Mouse (Mus musculus): Measurements from ENCODE around the gene Arl4c.
"Not testable (repeated sequence)": the region's sequence is repeated elsewhere in the genome, so short reads cannot be mapped to it uniquely, and the experiment has no call there.

Arl4c gene

DNA sequence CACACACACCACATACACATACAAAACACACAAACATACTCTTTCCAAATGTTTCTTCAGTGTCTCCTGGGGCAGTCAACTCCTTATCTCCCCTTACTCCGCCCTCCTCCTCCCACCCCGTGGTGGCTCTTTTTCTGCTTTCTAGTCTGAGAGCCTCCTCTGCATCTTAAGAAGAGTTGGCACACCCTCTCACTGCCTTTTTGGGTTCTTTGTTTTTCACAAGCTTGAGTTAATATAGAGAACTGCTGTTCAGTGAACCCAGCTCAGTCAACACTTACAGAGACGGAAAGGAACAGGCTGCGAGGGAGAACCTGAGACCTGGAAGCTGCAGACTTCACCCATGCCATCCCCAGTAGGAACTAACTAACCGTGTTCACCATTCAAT, 45.9 kb downstream of the Arl4c start:
- in situ Hi-C loops (cut with MseI, MboI): no loop called here

DNA sequence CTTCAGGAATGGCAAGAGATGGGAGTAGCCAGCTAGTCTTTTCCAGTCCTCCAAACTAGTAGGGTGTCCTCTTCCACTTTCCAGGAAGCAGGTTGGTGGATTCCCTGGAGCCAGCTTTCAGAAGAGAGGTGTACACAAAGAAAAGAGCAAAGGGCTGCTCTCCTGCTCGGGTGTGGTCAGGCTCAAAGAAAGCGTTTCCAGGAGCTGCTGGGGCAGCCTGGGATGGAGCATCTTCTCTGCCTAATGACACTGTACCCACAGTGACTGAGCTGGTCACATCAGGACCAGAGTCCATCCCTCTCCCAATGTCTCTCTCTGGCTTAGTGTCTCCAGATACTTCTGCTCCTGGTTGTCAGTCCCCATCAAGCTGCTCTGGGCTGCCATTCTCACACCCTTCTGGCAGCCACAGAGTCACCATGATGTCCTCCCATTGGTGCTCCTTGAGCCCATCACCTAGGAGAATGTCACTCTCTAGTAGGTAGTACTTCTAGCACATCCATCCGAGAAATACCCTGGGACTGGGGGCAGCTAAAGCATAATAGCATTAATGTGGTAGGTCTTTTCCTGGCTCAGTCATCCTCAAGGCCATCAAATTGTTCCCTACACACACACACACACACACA, 46.4 kb downstream of the Arl4c start:
- in situ Hi-C loops (cut with MseI, MboI): no loop called here

DNA sequence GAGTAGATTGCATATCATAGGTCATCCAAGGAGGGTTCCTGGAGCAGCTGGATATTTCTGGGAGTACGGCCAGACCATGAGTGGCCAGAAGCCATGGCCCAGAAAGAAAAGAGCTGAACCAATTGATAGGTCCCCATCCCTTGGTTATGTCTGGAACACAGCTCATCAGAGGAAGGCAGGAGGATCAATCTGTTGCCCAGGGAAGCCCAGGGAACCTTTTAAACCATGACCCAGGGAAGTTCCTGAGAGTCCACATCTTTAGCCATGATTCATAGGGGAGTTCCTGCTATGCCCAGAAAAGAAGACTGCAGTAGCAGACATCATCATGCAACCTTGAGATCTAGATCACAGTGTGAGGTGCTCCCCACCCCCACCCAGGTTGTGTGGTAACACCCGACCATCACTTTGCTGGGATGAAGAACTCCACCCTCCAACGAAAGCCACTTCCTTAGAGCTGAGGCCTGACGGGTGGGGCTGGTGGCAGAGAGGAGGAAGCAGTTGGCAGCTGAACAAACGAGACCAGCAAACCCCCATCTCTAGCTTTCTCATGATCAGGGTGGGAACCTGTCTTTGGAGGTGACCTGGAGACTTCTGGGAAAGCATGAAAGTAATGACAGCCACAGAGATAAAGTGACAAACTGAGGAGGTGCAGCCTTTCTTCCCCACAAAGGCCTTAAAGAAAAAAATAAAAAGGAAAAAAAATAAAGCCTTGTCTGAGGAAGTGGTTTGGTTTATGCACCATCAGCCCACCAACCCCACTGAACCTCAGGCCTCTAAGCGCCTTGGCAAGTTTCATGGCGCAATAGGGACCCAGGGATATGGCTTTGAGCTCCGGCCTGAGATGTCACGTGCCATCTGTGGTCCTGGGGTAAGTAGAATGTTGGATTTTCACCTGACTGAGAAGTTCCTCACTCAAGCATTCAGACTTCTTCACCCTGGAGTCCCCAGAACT, 47.2 kb downstream of the Arl4c start:
- in situ Hi-C loops (cut with MseI, MboI): no loop called here

DNA sequence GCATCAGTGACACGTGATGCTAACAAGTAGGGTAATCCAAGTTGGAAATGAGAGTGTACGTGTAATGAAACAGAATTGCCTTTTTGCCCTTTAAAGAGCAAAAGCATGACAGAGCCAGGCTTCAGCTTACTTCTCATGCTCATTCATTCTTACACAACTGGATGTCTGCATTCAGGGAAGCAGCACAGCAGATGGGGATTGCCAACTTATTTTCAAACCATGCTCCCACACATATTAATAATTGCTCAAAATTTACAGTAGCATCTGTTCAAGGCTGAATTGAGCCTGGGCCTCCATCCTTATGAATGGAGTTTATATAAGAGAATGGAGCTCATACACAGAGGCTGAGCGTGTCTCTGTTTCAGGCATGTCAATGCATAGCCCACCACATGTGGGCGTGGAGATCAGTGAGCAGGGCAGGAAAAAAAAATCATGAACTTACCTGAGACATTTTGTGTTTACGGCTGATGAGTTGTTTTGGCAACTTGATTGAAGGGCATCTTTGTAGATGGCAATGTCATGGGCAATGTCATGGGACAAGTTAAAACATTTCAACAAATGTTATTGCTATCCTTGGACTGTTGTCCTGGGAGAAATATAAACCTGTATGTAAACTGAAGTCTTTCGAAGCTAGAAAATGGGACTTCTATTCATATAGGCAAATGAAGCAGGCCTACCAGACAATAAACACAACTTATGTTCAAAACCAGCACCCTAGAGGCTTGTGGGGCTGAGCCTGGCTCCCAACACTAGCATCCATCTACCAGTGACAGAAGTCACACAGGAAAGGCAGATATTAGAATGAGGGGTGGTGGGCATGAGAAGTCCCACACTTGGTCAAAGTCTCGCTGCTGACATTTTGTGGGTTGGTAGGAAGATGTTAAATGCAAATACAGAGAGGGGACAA, 48.2 kb downstream of the Arl4c start:
- in situ Hi-C loops (cut with MseI, MboI): no loop called here

DNA sequence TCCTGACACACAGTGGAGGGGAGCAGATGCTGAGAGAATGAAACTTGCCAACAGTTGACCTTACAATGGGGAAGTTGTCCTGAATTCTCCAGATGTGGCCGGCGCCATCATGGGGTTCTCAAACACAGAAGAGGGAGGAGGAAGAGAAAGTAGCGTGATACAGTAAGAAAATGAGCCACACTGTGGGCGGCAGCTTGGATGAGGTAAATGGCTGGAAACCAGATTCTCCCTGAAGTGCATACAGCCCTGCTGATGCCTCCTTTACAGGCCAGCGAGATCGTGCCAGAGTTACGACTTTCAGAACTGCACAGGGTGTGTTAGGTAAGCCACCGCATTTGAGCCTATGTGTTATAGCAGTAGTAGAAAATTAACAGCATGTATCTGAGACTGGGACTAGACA, 49.3 kb downstream of the Arl4c start:
- in situ Hi-C loops (cut with MseI, MboI): no loop called here

DNA sequence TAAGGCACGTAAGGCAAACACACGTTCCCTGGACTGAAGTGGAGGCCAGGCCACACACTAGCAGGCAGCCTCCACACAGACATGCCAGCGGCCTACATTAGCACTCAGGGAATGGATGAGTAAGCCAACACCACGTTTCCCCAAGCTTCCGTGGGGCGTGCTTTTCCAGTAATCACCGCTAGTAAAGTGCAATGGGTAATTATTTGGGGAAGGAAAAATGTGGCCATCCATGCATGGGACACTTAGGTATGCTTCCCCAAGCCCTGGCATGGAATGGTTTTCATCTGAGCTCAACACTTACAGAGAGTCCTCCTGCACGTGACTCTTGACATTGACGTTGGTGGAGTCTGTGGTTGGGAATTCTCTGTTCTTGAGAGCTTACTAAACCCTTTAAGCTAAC, 50.4 kb downstream of the Arl4c start:
- in situ Hi-C loops (cut with MseI, MboI): no loop called here

DNA sequence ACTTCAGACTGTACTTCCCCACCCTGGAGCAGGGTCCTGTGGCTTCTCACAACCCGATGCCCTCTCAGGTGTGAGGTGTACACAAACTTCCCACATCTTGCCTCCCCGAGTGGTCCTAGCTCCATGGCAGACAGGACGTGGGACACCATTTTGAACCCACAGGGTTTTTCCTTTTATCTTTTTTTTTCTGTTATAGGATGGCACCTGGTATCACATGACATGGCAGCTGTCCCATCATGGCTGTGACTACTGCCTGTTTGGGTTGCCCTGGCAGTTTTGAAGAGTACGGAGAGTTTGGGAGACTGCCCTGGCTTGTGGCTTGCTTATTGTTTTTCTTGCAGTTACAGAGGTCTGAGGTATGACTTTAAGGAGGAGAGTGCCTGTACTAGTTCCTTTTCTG, 53.3 kb downstream of the Arl4c start:
- in situ Hi-C loops (cut with MseI, MboI): no loop called here

DNA sequence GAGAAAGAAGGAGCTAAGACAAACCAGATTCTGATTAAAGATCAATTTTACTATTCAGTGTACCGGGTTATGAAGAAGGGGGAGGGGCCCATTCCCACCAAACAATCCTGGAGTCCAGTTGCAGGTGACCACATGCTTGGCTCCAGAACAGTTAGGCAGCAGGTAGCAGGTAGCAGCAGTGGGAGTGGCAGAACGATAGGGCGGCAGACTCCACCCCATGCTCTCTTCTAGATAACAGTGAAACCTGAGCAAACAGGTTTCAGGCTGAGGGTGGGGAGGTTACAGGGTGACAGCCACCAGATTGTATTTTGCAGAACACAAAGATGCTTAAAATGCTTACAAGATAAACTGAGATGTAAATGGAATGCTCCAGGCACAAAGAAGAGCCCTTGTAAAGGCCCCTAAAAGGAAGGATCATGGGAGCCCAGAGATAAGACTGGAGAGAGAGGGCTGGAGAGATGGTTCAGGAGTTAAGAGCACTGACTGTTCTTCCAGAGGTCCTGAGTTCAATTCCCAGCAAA, 56.4 kb downstream of the Arl4c start:
- in situ Hi-C loops (cut with MseI, MboI): no loop called here

DNA sequence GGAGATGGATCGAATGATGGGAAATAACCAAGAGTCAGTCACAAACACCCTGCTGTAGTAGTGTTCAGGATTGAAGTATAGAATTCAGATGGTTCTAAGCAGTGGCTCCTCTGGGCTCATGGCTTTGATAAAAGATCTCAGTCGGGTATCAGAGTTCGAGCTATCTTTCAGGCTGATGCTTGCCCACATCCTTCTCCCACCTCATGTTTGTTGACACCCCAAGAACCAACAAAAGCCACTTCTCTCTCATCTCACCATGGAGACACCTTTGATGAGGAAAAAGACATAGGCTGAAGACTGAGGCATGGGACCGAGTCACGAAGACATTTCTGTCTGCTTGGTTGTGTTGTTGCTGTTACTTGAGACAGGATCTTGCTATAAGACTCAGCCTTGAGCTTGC, 57.6 kb downstream of the Arl4c start:
- in situ Hi-C loops (cut with MseI, MboI): no loop called here

DNA sequence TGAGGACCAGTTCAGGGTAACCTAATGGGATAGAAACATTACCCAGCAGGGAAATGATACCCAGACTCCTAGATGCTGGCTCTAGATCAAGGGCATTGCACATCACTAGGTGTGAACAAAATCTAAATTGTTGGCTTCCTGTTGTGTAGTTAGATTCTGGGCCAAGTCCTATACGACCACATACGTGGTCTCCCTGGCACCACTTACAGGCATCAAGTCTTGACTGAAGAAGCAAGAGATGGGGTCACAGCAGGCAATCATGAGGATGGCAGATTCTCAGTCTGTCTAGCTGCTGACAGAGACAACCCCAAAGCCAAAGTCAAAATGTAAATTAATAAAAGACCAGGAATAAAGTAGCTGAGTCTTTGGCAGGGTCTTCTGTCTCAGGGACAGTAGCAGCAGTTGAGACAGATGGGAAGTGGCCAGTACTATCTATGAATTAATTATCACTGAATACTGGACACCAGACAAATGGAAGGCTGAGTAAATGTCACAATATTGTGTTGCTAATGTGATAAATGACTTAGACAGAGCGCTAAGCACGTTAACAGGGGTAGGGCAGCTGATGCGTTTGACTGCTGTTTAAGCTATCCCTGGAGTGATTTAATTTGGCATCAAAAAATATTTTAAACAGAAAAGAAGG, 58.7 kb downstream of the Arl4c start:
- in situ Hi-C loops (cut with MseI, MboI): no loop called here

DNA sequence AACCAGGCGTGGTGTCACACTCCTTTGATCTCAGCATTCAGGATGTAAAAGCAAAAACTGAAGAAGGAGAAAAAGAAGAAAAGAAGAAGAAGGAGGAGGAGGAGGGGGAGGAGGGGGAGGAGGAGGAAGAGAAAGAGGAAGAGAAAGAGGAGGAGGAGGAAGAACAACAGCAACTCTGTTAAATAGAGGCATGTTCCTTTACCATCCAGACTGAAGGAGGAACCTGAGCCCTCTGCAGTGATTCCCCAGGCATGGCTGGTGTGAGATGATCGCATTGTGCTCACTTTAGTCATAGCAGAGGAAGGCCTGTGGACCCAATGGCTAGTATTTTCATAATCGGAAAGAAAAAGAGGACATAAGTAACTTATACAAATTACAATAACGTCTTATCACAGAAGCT, 59.3 kb downstream of the Arl4c start:
- in situ Hi-C loops (cut with MseI, MboI): no loop called here

DNA sequence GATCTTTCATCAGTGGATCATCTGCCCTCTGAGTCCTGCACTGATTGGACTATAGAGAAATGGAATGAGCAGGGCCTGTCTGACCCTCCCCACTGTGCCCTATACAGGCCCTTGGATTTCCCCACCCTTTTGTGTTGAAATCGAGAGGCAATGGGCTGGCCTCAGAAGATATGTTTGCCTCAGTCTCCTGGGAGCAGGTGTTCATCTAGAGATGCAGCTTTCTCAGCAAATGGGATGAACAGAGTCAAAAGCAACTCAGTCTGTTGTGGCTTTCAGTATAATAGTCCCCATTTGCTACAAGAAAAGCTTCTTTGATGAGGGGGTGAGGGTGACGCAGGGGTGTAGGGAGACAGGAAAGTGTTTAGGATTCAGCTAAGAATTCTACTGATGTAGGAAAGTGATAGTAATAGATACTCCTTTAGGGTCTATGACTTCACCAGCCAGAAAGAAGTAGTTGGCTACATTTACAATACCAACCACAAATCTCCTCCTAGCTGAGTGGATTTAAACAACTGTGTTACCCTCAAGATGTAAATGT, 60.3 kb downstream of the Arl4c start:
- in situ Hi-C loops (cut with MseI, MboI): no loop called here

DNA sequence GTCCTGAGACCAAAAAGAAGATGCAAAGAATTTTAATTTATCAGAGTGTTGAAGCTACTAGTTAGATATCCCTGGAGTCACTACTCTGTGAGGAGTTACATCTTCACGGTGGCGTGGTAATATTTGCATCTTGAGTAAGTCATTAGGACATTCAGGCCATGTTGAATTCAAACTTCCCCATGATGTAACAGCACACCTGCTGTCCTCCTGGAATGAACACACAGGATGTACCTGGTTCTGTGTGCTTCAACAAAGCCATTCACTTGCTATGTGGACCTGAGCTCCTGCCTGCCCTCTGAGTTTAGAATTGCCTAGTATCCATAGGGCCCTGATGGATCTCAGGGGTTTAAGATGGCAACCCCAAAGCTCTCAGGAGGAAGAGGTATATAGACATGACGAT, 60.8 kb downstream of the Arl4c start:
- in situ Hi-C loops (cut with MseI, MboI): no loop called here

DNA sequence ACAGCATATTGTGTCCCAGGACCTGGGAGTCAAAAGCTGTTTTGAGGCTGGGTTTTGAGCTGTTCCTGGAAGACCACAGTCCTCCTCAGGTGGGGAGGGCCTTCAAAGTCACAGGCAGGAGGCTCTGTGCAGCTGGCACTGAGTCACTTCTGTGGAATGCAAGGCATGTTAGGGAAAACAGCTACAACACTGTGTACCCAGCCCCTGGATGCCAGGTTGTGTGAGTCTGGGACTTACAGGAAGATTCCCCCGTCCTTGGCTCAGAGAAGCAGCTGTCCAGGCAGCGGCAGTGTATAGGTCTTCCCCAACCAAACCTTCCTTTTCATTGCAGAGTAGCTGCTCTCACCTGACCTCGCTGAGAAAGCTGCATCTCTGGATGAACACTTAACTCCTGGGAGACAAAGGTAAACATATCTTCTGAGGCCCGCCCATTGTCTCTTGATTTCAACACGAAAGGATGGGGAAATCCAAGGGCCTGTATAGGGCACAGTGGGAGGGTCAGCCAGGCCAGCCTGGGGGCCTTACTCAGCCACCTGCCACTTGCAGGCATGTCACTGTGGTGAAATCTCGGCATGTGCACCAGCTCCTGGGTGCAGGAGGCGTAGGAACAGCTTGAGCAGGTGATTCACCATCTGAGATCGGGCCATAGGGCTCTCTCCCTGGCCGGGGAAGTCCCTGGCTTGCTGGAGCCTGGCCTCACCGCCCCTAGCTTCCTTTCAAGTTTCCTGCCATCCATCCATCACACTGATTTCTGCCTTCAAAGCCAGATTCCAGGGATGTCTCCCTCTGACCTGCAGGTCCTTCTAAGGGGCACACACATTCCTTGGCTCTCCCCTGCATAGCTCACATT, 62.4 kb downstream of the Arl4c start:
- in situ Hi-C loops (cut with MseI, MboI): no loop called here

DNA sequence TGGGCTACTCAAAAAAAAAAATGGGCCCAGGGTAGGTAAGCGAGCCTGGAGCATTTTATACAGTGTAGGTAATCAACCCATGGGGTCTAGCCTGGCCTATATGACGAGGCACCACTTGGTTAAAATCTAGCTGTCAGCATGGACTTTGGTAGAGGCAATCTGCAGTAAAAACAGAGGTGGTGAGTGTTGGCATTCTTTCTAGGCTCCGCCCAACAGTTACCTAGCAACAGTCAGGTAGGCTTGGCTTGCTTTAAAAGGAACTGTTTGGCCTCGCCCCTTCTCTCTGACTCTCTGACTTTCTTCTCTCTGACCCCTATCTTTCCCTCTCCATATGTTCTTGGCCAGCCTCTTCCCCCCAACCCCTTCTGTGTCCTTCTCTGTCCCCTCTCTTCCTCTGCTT, 63.4 kb downstream of the Arl4c start:
- in situ Hi-C loops (cut with MseI, MboI): no loop called here

DNA sequence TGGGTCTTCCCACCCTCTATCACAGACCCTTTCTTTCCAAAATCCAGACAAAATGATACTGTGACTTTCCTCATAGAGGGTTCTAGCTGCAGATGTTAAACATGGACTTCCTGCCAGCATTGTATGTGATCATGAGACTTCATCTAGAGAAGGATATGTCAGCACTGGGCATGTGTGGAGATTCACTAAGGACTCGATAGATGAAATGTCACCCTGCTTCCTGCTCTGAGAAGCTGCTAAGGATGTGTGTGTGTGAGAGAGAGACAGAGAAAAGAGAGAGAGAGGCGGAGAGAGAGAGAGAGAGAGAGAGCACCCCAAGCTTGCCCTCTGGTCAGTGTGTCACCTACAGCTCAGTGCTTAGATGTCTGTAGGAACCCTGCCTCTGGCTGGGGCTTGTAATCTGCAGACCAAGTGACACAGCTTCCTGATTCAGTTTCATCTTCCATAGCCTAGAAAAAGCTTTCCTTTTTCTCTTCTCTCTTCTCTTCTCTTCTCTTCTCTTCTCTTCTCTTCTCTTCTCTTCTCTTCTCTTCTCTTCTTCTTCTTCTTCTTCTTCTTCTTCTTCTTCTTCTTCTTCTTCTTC, 65.4 kb downstream of the Arl4c start:
- in situ Hi-C loops (cut with MseI, MboI): not testable (repeated sequence)

DNA sequence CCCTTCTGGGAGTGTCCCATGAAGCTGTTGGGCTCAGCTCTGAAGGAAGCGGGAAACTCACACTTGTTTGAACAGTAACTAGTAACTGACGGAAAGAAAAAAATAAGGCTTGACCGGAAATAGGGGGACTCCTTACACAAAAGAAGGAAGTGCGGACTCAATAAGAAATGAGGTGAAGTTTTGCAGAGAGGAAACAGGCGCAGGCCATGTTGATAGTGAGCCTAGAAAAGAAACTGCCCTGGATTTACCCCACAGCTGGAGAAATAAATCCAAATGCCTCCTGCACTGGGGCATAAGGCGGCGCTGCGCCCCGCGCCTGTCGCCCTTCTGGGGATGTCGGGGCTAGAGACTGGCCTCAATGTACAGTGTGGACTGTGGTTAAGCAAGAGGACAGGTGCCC, 66.4 kb downstream of the Arl4c start:
- in situ Hi-C loops (cut with MseI, MboI): no loop called here

DNA sequence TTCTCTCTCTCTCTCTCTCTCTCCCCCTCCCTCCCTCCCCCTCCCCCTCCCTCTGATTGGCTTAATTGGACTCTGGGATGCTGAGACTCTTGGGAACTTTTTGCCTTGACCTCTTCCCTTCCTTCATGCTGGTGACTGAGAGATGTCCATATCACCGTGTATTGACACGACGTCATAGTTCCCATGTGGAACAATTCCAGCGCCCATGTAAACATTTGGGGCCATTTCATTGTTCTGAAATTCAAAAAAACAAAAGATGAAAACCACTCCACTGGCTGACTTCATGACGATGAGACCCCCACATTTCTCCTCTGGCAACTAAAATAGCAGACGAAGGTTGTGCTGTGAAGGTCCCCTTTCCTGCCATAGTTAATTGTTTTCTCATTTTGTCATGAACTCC, 69.2 kb downstream of the Arl4c start:
- in situ Hi-C loops (cut with MseI, MboI): no loop called here

DNA sequence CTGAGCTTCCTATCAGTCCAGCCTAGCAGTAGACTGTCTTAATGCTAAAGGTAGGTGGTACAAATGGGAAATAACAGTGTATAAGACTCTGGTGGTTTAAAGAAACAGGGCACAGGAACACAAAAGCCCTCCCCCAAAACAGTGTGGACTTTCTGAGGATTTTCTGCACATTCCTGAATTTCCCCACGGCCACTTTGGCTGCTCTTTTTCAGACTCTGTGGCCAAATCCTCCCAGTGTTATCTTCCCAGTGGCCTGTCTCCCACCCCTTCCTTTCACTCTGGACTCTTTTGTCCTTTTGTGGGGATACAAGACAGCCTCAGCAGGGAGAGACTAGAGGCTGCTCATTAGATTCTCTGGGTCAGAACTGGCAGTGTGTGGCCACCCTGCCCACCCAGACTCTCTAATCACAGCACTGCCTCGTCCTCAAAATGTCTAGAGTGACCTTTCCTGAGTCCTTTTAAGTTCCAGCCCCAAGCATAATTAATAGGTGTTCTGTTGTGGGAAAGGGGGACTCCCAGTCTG, 72.0 kb downstream of the Arl4c start:
- in situ Hi-C loops (cut with MseI, MboI): no loop called here

DNA sequence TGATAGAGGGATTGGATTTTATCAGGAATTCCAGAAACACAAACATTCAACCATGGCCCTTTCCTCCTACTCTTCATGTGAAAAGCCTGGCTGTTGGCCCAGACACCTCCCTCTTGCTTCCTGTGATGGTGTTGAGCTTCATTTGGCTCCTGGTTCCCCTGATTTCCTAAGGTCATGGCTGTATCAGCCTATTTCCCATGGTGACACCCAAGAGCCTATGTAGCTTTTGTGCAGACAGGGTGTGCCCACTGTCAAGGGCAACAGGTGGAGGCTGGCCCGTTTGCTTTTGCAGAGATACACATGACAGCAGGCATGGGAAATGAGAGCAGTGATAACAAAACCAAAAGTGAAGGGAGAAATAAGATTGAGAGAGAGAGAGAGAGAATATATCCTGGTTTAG, 76.8 kb downstream of the Arl4c start:
- in situ Hi-C loops (cut with MseI, MboI): no loop called here

All from mouse trophoblast stem cell (cell line).